Mouse (Mus musculus): ENCODE data around the gene Dnah17. TPM values are rescaled to one million over a fixed set of nuclear protein-coding genes. Genes with fewer than 3 reads are reported as not detected.

Gene Dnah17
- total RNA-seq, 2 experiments from 2014 or later, result 0.12 TPM

GRCm38 (mm10) chr11:118095004-118095403, 35.4 kb downstream of the Dnah17 start:
- no peak for DNase-seq
- intact Hi-C loops (cut with DNase I), result no loop called here

- intact Hi-C loops (cut with DNase I), result no loop called here
- DNase-seq, result no peak
Measured at GRCm38 (mm10) chr11:118091002-118091670, 39.3 kb downstream of the Dnah17 start.

GRCm38 (mm10) chr11:118088896-118089295, 41.5 kb downstream of the Dnah17 start:
- peak; percentile 46 for DNase-seq
- intact Hi-C loops (cut with DNase I), result loop anchor here (5.0 to 10.0 kb wide), 3 partner anchors 217 to 316 kb away; partner anchors contain the start of genes Lgals3bp and Tha1

GRCm38 (mm10) chr11:118085961-118086360, 44.5 kb downstream of the Dnah17 start:
- DNase-seq, result no peak
- intact Hi-C loops (cut with DNase I), result loop anchor here (1.0 to 10.0 kb wide), 6 partner anchors 16 to 319 kb away; partner anchors contain the start of genes Lgals3bp and Tha1

- intact Hi-C loops (cut with DNase I), result loop anchor here (1.0 to 10.0 kb wide), 6 partner anchors 17 to 320 kb away; partner anchors contain the start of genes Lgals3bp and Tha1
- peak; percentile 46 to 58 for DNase-seq
Measured at GRCm38 (mm10) chr11:118085176-118085575, 45.3 kb downstream of the Dnah17 start.

- intact Hi-C loops (cut with DNase I), result loop anchor here (2.0 to 10.0 kb wide), 4 partner anchors 137 to 321 kb away; partner anchors contain the start of gene Lgals3bp
Measured at GRCm38 (mm10) chr11:118084266-118084665, 46.2 kb downstream of the Dnah17 start.

GRCm38 (mm10) chr11:118083811-118084210, 46.6 kb downstream of the Dnah17 start:
- DNase-seq, result peak; percentile 76 to 89
- intact Hi-C loops (cut with DNase I), result loop anchor here (2.0 to 10.0 kb wide), 4 partner anchors 137 to 321 kb away; partner anchors contain the start of gene Lgals3bp

More at GRCm38 (mm10) chr11:118084266-118084665, 46.2 kb downstream of the Dnah17 start:
- DNase-seq, result no peak

- DNase-seq, result no peak
- intact Hi-C loops (cut with DNase I), result loop anchor here (10.0 kb wide), 2 partner anchors 293 to 323 kb away; partner anchors contain the start of gene Lgals3bp
Measured at GRCm38 (mm10) chr11:118082294-118082693, 48.1 kb downstream of the Dnah17 start.

- intact Hi-C loops (cut with DNase I), result loop anchor here (10.0 kb wide), 2 partner anchors 295 to 325 kb away; partner anchors contain the start of gene Lgals3bp
- DNase-seq, result no peak
Measured at GRCm38 (mm10) chr11:118079750-118080149, 50.7 kb downstream of the Dnah17 start.

GRCm38 (mm10) chr11:118076929-118077328, 53.5 kb downstream of the Dnah17 start:
- intact Hi-C loops (cut with DNase I), result no loop called here
- no peak for DNase-seq

- intact Hi-C loops (cut with DNase I), result no loop called here
- DNase-seq, result peak; percentile 25 to 32
Measured at GRCm38 (mm10) chr11:118075035-118075522, 55.4 kb downstream of the Dnah17 start.

GRCm38 (mm10) chr11:118071227-118071912, 59.1 kb downstream of the Dnah17 start:
- no peak for DNase-seq
- intact Hi-C loops (cut with DNase I), result no loop called here

GRCm38 (mm10) chr11:118068812-118069332, 61.6 kb downstream of the Dnah17 start:
- no peak for DNase-seq
- intact Hi-C loops (cut with DNase I), result no loop called here

- no peak for DNase-seq
- intact Hi-C loops (cut with DNase I), result no loop called here
Measured at GRCm38 (mm10) chr11:118067588-118067987, 62.8 kb downstream of the Dnah17 start.

- DNase-seq, result no peak
- intact Hi-C loops (cut with DNase I), result no loop called here
Measured at GRCm38 (mm10) chr11:118060038-118060437, 70.4 kb downstream of the Dnah17 start.

- intact Hi-C loops (cut with DNase I), result no loop called here
- DNase-seq, result no peak
Measured at GRCm38 (mm10) chr11:118058872-118059271, 71.6 kb downstream of the Dnah17 start.

- DNase-seq, result no peak
- intact Hi-C loops (cut with DNase I), result no loop called here
Measured at GRCm38 (mm10) chr11:118058367-118058766, 72.1 kb downstream of the Dnah17 start.

- DNase-seq, result no peak
- intact Hi-C loops (cut with DNase I), result no loop called here
Measured at GRCm38 (mm10) chr11:118050174-118050573, 80.3 kb downstream of the Dnah17 start.

GRCm38 (mm10) chr11:118049641-118050040, 80.8 kb downstream of the Dnah17 start:
- intact Hi-C loops (cut with DNase I), result no loop called here
- no peak for DNase-seq

- peak; percentile 76 to 79 for DNase-seq
- intact Hi-C loops (cut with DNase I), result no loop called here
Measured at GRCm38 (mm10) chr11:118043293-118043907, 87.0 kb downstream of the Dnah17 start.

GRCm38 (mm10) chr11:118042791-118043190, 87.6 kb downstream of the Dnah17 start:
- intact Hi-C loops (cut with DNase I), result no loop called here

More at GRCm38 (mm10) chr11:118042791-118043190, 87.6 kb downstream of the Dnah17 start:
- DNase-seq, result no peak
